Mouse (Mus musculus) urinary bladder, postnatal 0 days (tissue): ENCODE results near the gene Gm20929. TPM values are rescaled to one million over a fixed set of nuclear protein-coding genes. Genes with fewer than 3 reads are reported as not detected.

ENCODE experiments used
- polyA plus RNA-seq: library from polyadenylated mRNA; unstranded; fragments of >200 nt; fragmentation: Nextera tagmentation; extraction: Ambion mirVana; gene quantifications from 2 replicates; pipeline ENCODE4 v1.2.1, GENCODE M21; 2015

Gm20929 gene
- not detected in 2 replicates for polyA plus RNA-seq

DNA sequence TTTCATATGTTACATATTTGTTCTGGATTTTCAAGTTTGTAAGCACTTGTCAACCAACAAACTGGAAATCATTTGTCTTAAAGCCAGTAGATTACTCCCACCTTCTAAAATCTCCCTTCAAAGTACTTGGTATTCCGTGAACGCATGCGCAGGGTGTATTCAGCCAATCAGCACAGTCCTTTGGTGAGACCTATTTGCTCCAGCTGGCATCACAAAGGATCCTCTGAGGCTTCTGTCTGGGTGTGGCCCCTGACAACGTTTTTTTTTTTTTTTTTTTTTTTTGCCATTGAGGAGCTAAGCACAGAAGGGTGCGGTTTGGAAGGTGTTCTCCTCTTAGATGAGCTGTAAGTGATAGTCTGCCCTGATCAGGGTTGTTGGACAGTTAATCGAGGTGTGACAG lies at the start of gene Gm20929:
TSS of gene Gm20929 (plus strand) at position 301 of the 400 bp plus-strand sequence.

